Mouse (Mus musculus) lung, postnatal 10 days (tissue): ENCODE data around the gene Gpr83.
"Not testable (repeated sequence)": the region's sequence is repeated elsewhere in the genome, so short reads cannot be mapped to it uniquely, and the experiment has no call there.

Source experiments
- DNase-seq: peaks from one replicate; pipeline ENCODE4 v3.0.0; 2021

Gpr83 gene

GRCm38 (mm10) chr9:14870802-14871201, 10.8 kb downstream of the Gpr83 start:
- DNase-seq = no peak

- no peak for DNase-seq
Measured at GRCm38 (mm10) chr9:14871536-14871935, 11.5 kb downstream of the Gpr83 start.

- DNase-seq = no peak
Measured at GRCm38 (mm10) chr9:14872181-14872930, 12.3 kb downstream of the Gpr83 start.

GRCm38 (mm10) chr9:14875743-14876507, 15.9 kb downstream of the Gpr83 start:
- peak; percentile 14 for DNase-seq

GRCm38 (mm10) chr9:14876566-14876965, 16.6 kb downstream of the Gpr83 start:
- not testable (repeated sequence) for DNase-seq

GRCm38 (mm10) chr9:14884641-14885040, 24.6 kb downstream of the Gpr83 start:
- peak; percentile 60 for DNase-seq

- peak; percentile 40 for DNase-seq
Measured at GRCm38 (mm10) chr9:14885151-14885550, 25.1 kb downstream of the Gpr83 start.

- no peak for DNase-seq
Measured at GRCm38 (mm10) chr9:14885954-14886353, 25.9 kb downstream of the Gpr83 start.

- DNase-seq = no peak
Measured at GRCm38 (mm10) chr9:14887787-14888382, 27.9 kb downstream of the Gpr83 start.

- no peak for DNase-seq
Measured at GRCm38 (mm10) chr9:14888671-14889070, 28.7 kb downstream of the Gpr83 start.

- no peak for DNase-seq
Measured at GRCm38 (mm10) chr9:14890699-14891098, 30.7 kb downstream of the Gpr83 start.

GRCm38 (mm10) chr9:14891891-14892290, 31.9 kb downstream of the Gpr83 start:
- DNase-seq = no peak

- DNase-seq = no peak
Measured at GRCm38 (mm10) chr9:14893388-14893787, 33.4 kb downstream of the Gpr83 start.

GRCm38 (mm10) chr9:14894628-14895027, 34.6 kb downstream of the Gpr83 start:
- no peak for DNase-seq

GRCm38 (mm10) chr9:14895237-14895835, 35.3 kb downstream of the Gpr83 start:
- no peak for DNase-seq

GRCm38 (mm10) chr9:14897102-14897501, 37.1 kb downstream of the Gpr83 start:
- DNase-seq = no peak

- DNase-seq = no peak
Measured at GRCm38 (mm10) chr9:14901757-14902156, 41.7 kb downstream of the Gpr83 start.

- DNase-seq = no peak
Measured at GRCm38 (mm10) chr9:14902416-14902815, 42.4 kb downstream of the Gpr83 start.

GRCm38 (mm10) chr9:14903006-14903405, 43.0 kb downstream of the Gpr83 start:
- DNase-seq = no peak

- no peak for DNase-seq
Measured at GRCm38 (mm10) chr9:14903581-14904378, 43.8 kb downstream of the Gpr83 start, which contains the start of gene Izumo1r. Gene Izumo1r (minus strand): TSS chr9:14903949.

- DNase-seq = no peak
Measured at GRCm38 (mm10) chr9:14904741-14905475, 44.9 kb downstream of the Gpr83 start.

GRCm38 (mm10) chr9:14905956-14906355, 45.9 kb downstream of the Gpr83 start:
- DNase-seq = no peak
